Mouse (Mus musculus) R1 (cell line): Measurements from ENCODE around the gene Oxct1.

Source experiments
- DNase-seq: peaks from one replicate; pipeline ENCODE4 v3.0.0-alpha.2; 2018; ENCODE audit warnings: low read depth, low spot score

Oxct1 gene

DNA sequence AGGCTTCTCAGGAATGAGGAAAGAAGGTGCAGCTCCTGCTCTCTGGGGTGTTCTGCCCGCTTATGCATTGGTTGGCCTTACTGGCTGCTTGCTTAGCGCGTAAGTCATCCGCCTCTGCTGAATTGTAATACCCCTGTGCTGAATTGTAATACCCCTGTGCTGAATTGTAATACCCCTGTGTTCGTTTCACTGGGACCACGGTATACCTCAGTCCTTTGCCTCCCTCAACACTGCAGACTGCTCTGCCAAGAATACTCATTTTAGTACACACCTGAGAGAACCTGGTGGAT, 2.2 kb downstream of the Oxct1 start:
- DNase-seq: peak; percentile 13

DNA sequence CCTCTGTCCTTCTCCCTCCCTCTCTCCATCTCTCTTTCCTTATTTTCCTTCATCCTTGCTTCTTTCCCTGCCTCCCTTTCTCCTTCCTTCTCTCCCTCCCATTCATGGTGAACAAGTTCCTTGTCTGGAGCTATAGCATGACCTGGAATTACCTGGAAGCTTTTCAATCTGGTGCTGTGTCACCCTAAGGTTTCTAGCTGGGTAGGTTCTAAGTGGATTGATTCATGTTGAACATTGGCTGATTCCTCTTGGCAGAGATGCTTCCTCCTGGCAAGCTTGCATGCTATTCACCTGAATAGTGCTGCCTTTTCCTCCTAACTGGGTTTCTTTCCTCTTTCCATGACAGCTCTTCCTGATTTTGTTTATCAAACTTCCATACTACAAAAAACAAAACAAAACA, 2.8 kb downstream of the Oxct1 start:
- DNase-seq: no peak

DNA sequence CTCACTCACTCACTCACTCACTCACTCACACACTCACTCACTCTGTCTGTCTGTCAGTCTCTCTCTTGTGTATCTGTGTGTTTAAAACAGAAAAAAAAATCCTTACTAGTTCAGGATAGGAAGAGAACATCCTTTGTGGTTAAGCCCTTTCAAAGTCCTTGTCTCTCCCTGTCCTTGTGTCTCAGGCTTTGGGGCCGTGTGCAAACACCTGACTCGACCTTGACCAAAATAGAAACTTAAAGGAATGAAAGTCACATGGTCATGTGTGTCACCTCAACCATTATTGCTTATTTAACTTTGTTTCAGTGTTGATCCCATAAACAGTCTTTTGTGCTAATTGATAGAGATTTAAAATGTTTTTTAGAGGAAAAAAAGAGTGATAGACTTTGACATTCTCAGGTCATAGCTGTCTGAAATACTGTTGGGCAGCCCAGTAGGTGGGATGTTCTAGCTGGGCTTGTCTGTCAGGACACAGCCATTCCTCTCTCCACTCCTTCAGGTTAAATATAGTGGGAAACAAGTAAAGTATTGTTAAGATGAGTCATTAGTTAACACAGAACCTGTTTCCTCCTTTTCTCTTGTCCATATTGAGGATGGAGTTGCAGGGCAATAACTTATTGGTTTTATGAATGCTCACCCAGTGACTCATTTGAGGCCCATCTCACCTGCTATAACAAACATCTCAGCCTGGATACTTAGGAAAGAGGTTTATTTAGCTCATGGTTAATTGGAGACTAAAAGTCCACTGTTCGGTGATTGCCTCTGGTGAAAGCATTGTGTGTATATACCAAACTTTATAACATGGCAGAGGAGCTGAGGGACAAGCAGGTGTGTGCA, 7.2 kb downstream of the Oxct1 start:
- peak; percentile 32 for DNase-seq

DNA sequence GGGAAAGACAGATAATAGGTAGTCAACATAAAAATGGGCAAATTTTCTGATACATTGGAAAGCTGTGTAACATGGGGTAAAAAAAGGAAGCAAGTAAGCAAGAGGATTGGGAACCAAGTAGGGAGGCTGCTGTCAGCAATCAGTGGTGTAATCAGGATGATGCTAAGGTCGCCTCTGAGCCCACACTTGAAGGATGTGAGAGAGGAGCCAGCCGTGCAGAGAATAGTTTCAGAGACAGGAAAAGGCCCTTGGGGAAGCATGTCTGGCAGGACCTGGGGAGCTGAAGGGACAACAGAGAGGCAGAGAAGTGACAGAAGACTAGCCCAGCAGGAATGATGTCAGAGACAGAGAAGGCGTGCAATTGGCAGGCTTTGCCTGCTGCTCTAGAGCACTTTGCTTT, 16.2 kb downstream of the Oxct1 start:
- no peak for DNase-seq

DNA sequence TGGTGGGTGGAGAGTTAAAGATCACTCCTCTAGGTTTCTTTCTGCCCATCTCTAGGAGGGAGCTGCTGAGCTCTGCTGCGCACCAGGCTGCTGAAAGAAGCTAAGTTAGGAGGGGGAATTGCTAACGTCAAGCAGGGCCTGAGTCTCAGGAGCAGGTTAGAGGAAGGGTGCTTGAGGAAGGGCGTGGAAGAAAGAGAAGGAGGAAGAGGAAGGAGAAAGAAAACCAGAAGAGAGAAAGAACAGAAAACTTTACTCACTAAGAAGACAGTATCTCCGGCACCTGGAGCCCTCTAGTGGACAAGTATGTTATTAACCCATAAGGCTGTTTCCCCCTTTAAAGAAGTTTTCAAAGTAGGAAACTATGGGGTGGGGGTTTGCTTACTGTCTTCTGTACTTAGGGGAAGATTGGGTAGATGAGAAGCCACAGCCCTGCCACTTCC, 16.9 kb downstream of the Oxct1 start:
- DNase-seq: peak; percentile 42

DNA sequence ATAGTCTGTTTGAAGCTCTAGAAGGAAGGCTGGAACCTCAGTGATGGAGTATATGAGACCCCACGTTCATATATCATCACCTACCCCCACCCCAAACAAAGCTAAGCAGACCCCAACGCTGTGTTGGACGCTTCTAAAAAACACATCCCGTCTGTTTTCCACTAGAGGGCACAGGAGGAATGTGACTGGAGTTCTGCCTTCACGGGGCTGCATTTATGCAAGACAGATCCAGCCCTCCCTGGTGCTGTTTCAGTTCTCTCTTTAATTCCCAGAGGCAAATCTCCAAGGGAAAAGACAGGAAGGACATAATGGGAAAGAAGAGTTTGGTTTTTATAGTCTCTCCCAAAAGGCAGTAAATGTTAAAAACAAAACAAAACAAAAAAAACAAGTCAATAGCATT, 30.4 kb downstream of the Oxct1 start:
- peak; percentile 31 for DNase-seq

DNA sequence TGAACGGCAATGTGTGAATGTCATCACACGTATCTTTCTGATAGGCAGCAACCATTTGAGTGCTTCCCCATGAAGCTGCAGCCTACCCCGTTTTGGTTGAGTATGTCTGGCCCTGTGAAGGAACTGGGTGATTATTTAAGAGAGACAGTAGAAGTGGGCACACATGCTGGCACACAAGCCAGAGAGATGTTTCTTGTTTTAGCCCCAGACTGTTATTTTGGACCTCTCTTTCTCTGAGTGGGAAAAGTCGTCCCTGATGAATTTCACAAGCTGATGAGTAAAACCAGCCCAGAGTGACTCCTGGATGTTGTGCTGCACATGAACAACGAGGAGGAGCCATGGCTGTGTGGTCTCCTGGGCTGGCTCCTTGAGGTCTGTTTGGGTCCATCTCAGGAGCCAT, 37.4 kb downstream of the Oxct1 start:
- no peak for DNase-seq

DNA sequence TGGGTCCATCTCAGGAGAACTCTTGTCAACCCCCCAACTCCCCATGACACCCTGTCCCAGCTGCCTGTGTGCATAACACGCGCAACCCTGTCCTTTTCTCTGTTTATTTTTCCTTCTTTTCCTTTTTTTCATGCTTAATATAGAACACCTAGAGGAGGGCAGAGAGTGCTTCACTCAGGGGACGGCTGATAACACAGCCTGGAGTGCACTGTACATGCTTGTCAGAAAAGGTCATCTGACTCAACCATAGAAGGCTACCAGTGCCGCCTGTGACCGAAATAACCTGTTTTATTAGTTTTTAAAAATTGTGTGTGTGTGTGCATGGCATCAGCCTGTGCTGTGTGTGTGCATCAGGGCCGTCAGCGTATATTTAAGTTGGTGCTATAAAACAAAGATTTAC, 37.8 kb downstream of the Oxct1 start:
- DNase-seq: no peak

DNA sequence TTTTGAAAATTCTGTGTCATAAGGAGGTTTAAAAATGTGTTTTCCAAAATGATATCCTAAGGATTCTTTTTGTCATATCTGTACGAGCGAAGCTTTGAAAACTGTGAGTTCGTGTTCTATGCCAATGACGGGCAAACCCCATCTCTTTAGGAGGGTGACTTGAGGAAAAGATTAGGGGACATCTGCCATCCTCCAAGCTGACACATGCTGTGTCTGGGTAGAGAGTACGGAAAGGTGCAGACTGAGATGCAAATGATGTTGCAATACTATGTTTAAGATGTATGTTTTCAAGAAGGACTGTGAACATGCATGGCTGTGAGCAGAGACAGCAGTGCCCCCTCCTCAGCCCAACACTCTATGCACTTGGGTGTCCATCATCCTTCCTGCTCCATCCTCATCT, 38.5 kb downstream of the Oxct1 start:
- no peak for DNase-seq

DNA sequence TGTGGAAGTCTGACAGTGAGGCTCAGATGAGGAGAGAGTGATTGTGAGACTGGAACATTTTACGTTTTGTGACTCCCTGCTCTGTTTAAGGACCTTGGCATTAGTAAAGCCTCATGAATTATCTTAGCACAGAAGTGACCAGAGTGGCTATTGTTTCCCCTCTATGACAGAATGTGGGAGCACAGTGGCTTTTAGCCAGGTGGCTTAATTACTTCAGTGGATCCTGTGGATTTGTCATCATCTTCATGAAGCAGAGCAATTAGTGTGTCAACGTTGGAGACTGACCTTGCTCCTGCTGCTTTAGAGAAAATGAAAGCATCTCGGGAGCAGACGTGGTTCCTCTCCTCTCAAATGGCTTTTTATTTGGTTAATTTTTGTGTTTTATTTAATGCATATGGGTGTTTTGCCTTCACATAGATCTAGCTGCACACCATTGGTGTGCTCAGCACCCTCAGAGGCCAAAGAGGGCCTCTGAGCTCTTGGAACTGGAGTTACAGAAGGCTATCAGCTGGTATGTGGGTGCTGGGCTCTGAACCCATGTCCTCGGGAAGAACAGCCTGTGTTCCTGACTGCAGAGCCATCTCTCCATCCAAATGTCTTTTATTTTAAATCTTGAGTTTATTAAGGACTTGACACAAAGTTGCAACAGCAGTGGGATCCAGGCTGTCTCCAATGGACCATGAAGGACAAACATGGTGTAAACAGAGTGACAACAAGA, 41.2 kb downstream of the Oxct1 start:
- DNase-seq: no peak

DNA sequence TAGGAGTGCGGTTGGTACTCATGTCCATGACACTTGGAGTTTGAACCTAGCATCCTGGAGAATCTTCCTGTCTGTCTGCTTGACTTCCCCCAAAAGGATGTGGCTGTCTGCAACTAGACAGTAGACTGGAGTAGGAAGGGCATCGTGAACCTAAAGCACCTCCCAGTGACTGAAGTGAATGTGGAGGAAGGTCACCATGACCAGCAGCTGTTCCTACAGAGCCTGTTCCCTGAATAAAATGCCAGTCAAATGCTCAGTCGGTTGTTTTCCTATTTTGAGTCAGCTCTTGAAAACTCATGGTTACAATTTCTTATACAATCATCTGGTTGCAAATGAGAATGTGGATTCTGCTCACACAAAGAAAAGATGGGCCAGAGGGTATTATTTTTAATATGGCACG, 51.8 kb downstream of the Oxct1 start:
- no peak for DNase-seq

DNA sequence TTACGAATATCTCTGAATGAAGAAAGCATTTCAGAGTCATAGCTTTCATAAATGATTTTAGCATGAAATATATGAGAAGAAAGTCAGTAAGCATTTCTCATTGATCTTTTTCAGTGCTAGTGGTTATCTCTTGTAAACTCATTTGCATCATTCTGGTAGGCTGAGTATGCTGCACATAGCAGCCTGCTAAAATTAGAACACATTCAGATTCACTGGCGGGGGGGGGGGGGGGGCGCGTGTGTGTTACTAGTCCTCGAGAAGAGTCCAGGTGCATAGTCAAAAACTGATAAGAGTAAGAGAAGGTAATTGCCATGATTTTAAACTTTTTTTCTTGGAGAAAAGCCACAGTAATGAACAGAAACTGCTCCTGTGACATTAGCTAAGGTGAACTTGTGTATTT, 52.6 kb downstream of the Oxct1 start:
- DNase-seq: no peak

DNA sequence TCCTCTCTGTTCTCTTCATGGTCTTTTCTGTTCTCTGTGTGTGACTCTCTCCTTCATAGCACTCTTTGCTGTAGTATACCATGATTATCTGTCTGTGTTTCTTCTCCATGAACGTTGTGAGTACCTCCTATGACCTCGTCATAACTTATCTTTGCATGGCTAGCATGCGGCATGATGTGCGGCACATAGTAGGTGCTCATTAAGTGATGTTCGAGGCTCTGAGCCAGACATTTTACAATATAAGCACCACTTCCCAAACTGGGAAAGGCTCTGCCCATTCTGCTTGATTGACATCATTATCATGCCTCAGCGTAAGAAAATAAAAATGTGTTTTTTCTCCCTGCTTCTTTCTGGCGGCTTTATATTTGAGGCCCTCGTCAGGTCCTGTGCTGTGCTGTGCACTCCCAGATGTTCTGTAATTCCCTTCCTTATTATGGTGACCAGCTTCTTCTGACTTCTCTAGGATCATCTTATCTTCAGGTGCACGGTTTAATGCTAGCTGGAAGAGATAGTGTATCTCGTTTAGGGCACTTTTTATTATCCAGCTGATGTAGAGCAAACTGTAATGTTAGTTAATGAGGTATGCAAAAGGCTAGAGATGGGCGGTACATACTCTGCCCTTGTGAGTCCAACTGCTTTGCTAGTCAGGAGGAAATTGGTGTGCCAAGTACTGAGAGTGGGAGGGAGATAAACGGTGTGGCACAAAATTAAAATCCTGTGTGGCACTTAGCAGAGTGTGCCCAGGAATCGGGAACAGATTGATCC, 53.4 kb downstream of the Oxct1 start:
- peak; percentile 33 for DNase-seq

DNA sequence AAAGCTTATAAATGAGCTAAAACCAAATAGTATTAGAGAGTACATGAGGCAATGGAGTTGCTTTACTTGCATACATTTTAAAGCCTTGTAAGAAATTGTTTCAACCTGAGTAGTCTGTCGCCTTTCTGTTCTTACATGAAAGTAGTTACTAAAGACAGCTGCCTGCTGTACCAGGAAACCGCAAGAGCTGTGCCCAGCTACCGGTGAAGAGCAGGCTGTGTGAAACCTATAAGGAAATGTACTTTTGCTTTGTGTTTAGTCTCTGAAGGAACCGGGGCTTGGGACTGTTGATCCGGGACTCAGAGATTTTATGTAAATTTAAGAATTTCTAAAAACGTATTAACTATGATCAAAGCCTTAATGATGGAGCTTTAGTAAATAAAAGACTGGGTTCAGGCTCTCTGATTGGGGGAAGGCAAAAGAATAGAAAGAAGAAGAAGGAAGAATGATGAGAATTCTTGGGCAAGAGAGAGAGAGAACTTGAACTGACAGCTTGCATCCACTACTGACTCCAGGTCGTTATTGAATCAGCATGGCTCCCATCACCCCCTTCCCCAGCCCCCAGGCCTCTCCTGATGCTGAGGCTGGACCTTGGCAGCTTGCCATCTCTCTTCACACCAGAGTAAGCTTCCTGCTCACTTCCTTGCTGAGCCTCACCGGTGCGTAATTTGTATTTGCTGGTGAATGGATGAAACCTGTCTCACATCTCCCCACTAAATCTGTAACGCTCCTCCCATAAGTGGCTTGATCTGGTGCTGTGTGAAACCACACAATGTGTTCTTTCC, 59.6 kb downstream of the Oxct1 start:
- no peak for DNase-seq

DNA sequence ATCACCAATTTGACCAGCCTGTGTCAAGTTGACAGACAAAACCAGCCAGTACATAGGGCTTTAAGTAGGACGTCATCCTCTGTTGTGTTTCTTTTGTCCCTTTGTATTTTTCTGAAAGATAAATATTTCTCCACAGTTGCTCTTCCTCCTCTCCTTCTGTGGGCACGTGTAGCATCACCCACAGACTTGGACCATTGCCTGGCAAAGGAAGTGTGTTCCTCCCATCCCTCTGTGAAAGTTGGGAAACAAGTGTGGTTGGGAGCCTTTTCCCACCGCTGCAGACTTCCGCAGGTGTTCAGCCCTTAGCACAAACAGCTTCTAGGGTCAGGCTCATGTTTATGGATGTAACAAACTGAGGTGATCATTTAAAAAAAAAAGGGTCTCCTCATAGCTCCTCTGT, 61.3 kb downstream of the Oxct1 start:
- no peak for DNase-seq

DNA sequence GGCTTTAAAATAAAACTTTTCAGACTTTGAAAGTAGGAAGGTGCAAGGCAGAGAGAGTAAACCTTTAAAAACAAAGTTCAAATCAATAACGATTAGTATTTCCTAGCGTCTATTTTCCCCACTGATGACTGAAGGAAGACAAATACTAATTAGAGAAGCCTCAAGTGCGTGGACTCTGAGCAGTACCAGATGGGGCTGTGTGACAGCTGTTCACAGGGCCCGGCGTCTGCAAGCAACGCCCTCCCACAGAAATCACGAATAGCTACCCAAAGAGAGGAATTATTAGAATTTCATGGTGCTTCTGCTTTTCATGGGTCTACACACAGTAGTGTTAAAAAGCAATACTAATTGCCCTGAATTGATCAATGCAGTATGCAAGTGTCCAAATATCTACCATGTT, 61.7 kb downstream of the Oxct1 start:
- DNase-seq: no peak

DNA sequence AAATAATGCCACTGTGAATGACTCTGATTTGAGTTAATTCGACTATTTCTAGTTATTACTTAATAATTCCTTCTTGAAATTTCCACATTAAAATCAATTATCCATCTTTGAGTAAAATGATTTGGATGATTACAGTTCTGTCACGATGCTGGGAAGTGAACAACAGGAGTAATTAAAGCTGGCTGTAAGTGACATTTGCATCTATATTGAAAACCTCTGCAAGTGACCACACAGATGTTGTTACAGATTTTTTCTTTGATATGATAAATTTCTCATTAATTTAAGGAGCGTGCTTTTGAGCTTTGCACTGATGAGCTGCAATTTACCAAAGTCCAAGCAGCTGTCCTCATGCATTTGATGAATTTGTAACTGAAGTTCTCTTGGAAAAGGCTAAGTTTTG, 64.4 kb downstream of the Oxct1 start:
- no peak for DNase-seq

DNA sequence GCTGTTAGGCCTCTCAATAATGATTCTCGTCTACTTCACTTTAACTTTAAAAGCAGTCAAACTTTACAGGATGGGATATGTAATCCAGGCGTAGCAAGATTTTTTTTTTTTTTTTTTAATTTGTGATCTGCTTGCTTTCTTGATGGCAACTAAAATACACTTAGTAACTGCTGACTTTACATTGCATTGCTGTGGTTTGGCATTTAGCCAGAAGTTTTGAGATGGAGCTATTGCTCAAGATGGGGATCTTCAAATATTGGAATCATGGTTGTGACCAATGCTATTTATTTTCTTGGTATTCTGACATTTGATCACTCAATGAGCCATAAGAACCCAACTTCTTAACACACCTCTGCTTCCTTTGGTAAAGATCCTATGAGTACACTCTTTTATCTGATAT, 66.4 kb downstream of the Oxct1 start:
- DNase-seq: no peak

DNA sequence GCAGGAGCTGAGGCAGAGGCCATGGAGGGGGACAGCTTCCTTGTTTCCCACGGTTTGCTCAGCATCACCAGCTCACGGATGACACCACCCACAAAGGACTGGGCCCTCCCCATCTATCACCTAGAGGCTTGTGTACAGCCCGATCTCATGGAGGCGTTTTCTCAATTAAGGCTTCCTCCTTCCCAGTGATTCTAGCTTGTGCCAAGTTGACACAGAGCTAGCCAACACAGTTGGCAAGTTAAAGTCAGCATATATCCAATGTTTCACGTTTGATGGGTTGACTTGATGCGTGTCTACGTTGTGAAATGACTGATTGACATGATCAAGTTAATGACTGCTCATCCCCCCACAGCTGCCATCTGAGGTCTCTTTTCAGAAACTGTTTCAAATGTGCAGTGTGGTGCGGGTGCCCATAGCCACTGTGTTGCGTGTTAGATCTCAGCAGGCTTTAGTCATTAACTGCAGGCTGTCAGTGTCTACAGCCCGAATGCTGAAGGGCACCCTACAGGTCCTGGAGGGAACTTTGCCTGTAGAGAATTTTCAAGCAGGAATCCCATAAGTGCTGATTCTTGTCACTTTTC, 74.2 kb downstream of the Oxct1 start:
- no peak for DNase-seq

DNA sequence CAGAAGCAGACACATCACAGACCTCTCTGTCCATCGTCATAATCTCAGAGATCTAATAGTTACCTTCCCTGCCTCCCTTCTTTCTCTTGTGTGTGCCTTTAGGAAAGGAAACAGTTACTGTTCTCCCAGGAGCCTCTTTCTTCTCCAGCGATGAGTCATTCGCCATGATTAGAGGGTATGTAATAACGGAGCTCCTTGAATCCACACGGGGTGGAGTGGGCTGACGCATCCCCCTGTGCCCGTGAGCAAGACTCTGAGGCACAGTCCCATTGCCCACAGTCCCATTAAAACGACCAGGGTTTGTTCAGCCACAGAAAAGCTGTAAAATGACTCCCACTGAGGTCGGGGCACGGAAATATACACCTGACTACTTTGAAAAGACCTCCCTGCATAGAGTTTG, 74.8 kb downstream of the Oxct1 start:
- DNase-seq: no peak

DNA sequence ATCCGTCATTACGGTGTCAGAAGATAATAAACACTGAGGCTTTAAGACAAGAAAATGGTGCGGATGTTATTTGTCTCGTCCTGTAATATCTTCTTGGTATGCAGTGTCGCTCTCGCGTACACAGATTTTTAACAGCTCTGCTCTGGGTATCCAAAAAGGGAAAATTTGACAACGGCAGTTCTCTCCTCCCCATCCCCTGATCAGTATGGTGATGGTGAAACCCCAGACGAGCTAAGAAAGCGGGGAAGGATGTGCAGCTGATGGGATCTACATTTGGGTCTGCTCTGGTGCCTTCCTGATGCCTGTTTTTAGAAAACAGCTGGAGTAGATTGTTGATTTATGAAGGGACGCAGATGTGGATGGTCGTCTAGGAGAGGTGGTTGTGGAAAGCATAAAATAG, 78.1 kb downstream of the Oxct1 start:
- no peak for DNase-seq

DNA sequence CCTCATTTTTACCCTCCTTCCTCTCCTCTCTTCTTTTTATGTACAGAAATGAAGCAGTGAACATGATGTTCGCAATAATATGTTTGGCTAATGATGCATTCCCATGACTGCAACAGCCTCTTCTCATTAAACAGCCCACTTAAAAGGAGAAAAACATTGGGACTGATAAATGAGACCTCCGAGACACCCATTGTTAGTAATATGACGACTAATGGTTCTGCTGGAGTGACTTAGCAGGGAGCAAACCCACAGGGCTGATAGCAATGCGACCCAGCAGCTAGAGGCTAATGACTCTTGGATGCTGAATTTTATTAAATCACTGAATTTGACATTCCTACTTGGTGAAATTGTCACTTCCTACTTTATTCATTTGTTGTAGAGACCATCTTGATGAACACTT, 79.3 kb downstream of the Oxct1 start:
- no peak for DNase-seq
